Mouse (Mus musculus): ENCODE measurements around the gene Cryba4.
A peak's percentile ranks its signal among the peaks of the same experiment; 100 is the strongest.

Gene Cryba4

DNA sequence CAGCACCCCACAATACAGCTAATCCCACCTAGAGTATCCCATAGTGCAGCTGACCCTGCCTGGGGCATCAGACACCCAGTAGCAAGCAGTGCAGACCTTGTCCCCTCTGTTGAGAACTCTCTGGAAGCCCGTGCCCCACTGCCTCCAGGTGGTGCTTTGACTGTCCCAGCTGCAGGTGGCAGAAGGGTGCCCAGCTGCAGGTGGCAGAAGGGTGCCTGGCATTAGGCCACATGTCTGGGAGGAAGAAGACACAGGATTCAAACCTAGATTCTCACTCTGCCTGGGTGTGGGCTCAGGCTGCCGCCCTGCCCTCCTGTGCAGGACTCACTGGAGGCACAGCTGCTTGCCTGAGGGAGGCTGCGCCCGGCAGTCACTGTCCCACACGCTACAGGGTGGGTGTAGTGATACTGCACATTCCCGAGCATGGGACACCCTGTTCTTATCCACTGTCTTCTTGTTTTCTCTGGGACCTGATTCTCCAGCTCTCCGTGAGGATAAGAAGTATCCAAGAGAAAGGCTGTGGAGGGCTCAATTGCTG, 33.3 kb upstream of the Cryba4 start:
- DNase-seq (ENCODE audit: low spot score), result no peak

DNA sequence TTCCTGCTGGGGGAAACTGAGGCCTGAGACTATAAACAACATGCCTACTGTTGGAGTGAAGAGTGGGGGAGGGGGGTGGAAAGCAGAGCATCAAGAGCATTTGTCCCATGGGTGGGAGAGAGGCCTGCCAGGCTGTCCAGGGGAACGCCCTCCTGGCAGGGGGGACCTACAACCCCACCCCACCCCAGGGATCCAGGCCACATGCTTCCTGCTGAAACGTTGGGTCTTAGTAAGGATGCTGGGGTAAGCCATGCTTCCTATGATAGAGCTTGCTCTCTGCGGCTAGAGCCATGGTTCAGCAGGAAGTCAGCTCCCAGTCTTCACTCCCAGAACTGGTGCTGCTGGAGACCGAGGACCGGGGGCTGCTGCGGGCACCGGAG, 31.9 kb upstream of the Cryba4 start:
- DNase-seq (ENCODE audit: low spot score), result no peak

DNA sequence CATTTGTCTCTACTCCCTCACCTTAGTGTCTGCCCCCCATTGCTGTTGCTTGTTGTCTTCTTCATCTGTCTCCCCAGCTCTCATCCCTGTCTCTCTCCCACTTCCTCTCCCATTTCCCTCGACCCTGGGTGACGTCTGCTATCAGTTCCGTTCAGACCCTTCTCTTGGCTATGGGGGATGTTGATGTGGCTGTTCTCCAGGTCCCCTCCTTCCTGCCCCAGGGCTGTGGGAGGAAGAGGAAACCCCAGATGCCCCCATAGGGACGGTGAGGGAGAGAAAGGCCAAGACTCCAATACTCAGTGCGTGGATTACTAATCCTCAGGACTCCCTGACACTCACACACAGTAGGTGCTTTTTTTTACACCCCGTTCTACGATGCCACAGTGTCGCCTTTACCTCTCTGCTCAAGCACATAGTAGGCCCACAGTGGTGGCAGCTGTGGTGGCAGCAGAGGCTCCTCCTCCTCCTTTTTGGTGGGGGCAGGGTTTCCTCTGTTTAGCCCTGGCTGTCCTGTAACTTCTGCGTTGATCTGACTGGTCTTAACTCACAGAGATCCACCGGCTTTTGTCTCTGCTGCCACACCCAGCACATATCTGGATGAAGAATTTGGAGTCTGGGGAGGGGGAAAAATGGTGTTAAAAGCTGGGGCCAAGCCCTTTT, 31.4 kb upstream of the Cryba4 start:
- no peak for DNase-seq (ENCODE audit: low spot score)

DNA sequence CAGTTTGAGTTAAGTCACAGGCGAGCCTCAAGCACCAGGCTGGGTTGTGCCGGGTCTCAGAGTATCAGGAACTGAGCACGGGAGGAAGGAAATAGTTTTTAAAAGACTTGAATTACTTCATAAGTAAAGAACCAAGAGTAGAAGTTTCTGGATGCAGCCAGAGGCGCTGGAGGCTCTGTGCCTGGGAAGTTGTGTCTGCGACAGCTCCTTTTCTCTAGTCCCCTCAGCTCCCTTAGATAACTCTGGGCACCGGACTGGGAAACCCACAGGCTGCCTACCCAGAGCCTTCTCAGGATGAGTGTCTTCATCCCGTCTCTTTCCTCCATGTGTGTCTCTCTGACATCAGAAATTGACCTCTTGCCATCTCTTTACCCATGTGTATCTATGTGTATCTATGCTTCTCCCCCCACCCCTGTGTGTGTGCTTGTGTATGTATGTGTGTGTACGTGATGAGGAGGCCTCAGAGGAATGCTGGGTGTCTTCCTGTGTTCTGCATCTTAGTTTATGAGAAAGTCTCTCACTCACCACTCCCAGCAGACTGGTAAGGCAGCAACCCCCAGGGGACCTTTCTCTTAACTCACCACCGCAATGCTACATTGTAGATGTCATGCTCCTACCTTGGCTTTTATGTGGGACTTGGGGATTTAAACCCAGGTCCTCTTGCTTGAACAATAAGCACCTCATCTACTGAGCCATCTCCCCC, 30.6 kb upstream of the Cryba4 start:
- DNase-seq (ENCODE audit: low spot score), result no peak

DNA sequence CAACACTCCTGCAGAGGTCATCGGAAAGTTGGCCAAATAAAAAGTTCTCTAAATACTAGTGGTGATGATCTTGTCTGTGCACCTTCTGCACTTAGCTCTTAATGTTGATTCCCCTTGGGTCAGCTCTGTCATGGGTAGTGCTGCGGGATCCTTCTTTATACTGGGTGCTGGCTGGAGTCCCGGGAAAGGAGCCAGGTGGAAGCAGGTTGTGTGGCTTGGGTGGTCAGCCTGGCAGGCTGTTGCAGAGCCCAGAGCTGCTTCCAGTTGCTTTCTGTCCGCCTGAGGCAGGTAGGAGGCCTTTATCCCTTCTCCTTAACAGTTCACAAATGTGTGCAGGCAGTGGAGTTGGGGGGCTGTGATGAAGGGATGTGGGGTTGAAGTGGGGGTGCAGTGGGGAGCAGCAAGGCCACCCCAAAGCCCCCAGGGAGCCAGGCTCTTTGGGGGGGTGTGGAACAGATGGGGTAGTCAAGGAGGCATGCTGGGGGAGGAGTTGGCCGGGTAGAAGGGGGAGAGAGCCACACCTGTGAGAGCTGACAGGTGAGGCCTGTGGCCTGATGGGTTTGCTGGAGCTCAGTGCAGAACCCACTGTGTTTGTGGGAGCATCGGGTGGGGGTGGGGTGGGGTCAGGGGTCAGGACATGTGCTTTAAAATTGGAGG, 29.9 kb upstream of the Cryba4 start:
- DNase-seq (ENCODE audit: low spot score), result no peak

DNA sequence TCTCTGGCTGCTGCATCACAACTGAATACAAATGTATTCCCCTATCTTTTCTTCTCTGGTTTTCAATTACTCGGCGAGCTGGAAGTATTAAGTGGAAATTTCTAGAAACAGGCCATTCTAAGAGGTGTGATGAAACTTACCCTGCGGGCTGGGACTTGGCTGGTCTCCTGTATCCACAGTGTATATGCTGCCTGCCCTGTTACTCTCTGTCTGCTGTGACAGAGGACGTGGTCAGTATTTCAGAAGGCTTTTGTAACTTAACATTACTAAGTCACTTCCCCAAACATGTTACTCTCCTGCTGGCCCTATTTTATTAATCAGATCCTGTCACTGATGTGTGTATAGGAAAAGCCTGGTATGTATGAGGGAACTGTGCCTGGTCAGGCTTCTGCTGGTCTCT, 29.4 kb upstream of the Cryba4 start:
- DNase-seq (ENCODE audit: low spot score), result no peak

DNA sequence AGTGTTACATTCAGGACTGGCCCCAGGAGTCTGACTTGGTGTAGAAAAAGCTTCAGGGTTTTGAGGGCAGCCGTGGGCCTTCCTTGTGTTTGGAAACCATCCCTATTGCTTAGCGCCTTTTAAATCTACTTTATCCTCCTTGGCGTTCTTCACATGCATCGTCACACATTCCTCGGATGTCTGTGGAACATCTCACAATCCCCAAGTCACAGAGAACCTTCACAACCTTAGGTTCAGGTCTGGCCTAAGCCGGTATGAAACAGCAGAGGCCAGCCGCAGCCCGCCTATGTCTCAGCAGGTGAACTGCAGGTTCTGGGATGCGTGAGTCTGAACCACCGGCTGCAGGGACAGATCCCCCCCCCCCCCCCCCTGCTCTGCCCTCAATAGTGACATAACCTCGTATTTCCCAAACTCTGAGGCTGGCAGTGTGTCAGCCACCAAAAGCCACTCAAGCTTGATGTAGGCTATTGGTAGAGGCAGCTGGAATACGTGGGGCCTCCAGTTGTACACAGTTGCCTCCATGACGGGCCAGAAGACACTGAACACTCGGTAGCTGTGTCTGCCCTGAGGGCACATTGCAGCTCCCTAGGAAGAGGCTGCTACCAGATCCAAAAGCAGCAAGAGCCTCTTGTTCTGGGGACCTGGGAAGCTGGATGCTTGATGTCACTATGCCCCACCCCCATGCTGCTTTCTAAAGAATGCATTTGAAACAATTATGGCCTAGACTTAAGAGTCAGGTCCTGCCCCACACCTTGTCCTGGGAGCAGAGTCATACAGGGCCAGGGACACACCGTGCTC, 28.7 kb upstream of the Cryba4 start:
- DNase-seq (ENCODE audit: low spot score), result no peak

DNA sequence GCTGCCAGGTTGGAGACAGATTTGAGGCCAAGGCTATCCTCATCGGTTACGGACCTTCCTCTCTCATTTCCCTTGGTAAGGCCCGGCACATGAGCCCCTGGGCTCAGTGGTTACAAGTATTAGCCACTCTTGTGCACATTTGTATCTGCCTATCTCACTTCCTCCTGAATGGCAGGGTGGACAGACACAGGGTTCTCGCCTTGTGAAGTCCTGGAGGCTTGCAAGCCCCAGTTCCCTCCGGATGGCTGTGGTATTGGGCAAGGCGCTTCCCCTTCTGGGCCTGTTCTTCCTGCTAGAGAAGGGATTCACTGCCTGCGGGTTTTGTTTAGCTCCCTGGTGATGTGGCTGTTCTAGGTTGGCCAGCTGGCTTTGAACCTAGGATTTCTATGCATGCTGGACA, 27.8 kb upstream of the Cryba4 start:
- DNase-seq (ENCODE audit: low spot score), result no peak

DNA sequence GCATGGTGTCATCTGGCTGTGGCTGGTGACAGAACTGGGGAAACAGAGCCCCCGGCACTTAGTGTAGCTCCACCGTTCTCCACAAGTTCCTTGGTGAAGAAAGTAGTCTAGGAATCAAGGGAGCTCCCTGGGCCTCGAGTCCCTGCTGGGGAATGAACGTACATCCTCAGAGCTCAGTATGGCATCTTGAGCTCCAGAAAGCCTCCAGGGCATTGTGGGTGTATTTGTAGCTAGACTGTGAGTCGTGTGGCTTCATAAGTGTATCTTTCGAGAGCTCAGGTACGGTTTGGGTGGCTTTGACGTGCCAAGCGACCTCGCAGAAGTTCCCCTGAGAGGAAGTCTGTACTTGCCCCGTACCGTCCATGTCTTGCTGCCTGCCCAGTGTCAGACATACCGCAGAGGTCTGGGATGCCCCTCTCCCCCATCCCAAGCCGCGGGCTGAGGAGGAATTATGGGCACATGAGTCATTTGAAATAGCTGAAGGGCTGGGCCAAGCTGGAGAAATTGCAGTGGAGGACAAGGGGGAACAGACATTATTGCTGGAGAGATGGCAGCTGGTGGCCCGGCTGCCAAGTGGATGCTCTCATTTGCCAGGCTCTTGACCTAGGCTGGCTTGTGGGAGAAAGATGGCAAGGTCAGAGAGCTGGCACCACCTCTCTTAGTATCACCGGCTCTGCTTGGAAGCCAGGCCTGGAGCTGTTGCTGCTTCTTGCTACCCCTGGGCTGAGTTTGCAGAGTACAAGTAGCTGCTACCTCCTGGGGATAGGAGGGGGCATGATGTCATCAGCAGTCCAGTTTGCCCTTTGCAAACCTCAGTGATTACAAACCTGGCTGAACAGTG, 27.1 kb upstream of the Cryba4 start:
- DNase-seq (ENCODE audit: low spot score), result no peak

DNA sequence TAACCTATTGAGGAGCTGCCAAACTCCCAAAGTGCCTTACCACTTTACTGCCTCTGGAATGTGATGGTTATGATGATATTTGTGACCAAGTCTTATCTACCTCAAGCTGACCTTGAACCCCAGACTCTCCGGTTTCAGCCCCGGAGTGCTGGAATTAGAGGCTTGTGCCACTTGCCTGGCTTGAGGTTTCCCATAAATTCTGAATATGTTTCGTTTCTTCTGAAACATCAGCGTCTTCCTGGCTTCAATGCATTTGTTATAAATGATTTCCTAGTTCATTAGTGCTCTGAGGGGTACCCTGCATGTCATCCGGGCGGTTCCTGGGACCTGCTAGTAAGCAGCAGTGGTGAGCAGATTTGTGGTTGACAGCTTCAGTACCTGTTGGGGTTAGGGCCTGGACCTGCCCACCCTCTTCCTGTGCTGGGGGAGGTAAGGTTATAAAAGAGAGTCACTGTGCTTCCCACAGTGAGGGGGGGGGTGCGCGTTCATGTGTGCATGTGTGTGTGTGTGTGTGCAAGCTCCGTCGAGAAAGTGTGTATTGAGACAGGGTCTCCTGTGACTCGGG, 25.7 kb upstream of the Cryba4 start:
- DNase-seq (ENCODE audit: low spot score), result no peak

DNA sequence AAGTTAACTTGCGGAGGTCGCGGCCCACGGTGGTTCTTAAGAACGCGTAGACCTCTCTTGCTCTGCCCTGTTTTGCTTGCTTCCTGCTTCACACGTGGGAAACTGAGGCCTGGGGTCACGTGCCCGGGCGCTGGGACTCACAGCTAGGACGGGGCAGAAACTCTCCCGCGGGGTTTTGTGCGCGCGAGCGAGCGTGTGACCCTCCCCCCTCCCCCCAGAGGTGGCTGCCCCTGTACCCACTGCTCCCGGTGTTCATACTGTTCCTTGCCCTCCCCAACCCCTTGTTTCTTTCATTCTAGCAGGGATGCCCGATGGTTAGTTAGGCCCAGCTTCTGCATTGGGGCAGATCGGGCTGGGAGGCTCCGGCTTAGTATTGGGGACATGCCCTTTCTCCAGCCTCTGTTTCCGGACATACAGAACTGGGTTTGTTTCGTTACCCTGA, 24.6 kb upstream of the Cryba4 start:
- DNase-seq (ENCODE audit: low spot score), result no peak

DNA sequence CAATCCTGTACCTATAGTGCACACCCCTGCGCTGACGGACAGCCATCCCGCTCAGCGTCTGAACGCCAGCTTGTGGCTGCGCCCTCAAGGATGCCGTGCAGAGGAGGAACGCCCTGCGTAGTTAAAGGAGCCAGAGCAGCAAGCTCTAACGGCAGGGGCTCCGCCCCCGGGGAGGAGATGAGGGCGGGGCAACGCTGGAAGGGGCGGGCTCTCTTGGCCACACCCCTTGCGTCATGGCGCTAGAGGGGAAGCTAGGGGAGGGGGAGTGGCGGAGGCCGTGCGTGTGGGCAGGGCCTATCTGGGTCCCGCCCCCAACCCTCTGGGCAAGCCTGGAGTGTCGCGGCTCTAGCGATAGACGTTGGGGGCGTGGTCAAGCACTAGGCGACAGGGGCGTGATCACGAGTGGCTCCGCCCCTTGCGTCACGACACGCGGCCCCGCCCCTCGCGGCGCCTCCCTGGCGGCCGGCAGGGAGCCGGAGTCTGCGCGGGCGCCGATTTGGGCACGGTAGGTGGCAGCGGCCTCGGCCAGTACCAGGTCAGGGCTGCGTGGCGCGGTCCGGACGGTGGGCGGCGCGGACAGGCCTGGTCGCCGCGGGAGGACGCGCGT, 24.1 kb upstream of the Cryba4 start, which contains the start of gene Tpst2:
Tpst2 (plus strand) TSS at position 425 of the 607 bp plus-strand sequence.
- DNase-seq (ENCODE audit: low spot score), result peak; percentile 100

DNA sequence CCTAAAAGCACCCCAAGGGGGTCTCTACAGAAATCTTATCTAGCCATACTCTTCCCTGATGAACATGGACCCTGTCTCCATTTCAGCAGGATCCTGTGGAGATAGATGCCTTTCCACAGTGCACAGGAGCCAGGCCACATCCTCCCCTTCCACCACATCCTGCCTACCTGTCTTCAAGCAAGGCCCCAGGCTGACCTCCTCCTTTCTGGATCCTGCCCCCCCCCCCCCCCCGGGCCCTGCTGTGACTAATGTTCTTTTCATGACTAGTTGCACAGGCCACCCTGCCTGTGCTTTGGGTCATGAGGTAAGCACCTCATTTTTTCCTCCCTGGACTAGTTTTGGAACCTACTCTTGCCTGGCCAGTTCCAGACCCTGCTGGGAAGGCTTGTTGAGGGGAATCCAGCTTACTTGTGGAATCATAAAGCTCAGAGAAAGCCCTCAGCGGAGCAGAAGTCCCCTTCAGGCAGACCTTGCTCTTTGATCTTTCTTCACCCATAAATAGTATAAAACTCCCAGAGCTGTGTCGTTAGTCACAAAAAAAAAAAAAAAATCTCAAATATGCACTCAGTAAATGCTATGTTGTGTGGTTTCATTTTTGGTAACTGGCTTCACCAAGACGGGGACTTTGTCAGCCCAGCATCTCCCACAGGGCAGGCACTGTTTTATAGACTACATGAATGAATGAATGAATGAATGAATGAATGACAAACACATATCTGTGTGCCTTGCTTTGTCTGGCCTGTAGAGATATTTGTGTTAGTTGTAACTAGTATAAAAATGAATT, 22.9 kb upstream of the Cryba4 start:
- no peak for DNase-seq (ENCODE audit: low spot score)

DNA sequence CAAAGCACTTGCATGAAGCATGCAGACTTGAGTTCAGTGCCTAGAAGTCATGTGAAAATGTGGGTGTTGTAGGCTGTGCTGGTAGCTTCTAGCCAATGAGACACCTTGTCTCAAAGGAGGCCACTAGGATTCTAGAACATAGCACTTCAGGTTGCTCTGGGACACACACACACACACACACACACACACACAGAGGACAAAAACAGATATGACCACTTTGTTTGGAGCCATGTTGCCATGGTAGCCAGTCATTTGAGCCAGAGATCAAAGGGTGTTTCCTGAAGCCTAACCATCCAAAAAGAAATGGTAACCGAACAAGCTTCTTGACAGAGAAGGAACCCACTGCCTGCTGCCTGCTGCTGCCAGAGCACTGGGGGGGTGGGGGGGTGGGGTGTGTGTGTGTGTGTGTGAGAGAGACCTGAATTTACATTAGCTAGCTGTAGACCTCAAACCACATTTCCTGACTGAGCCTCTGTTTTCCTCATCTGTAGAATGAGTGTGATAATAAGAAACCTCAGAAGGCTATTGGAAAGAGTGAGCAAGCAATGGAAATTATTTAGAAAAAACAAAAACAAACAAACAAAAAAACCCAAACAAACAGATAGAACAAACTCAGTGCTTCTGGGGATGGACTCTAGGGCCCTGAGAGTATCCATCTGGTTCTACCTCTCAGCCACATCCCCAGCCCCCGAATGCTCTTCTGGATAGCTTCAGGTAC, 21.6 kb upstream of the Cryba4 start:
- no peak for DNase-seq (ENCODE audit: low spot score)

DNA sequence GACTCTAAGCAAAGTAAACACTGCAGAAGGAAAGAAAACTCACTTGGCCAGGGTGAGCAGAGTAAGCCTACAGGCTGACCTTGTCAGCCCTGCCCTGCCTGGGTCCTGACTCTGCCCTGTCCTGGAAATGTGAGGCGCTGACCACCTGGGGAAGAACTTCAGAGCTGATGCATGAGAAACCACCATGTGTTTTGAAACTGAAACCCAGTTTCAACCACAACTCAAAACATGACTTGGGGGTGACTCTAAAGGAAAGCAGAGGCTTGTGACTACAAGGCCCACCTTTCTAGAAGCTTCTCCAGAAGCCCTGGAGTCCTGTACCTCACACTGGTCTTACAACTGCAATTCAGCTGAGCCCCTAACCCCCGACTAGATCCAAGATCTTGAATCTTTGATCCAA, 20.6 kb upstream of the Cryba4 start:
- DNase-seq (ENCODE audit: low spot score), result no peak

DNA sequence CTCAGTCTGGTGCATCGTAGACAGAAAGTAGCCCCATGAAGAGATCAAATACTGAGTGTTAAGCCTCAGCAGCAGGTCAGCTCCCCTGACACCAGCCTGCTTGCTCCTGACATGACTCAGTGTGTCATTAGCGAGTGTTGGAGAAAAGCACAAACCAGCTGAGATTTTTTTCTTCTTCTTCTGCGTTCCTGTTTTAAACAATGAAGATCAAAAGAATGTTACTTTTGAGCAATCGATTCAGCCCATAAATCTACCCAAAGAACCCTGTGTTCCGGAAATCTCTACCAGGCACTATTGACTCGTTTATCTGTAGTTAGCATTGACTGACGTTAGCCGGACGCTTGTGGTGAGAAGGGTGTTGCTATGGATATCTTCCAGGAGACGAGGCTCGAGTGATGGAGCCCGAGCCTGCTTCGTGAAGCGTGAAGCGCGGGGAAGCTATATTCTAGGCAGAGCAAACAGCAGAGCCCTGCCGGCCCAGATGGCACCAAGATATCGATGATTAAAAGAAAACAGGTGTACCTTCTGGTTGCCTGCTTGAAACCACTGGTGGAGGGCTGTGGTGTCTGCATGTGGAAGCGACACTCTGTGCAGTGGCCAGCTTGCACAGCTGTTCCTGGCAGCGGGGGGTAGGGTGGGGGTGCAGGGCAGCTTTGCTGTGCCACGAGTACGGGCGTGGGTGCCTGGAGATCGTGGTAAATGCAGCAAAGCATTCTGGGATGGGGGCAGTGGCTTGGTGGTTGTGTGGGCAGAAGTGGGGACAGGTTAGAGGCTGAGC, 18.6 kb upstream of the Cryba4 start:
- no peak for DNase-seq (ENCODE audit: low spot score)

DNA sequence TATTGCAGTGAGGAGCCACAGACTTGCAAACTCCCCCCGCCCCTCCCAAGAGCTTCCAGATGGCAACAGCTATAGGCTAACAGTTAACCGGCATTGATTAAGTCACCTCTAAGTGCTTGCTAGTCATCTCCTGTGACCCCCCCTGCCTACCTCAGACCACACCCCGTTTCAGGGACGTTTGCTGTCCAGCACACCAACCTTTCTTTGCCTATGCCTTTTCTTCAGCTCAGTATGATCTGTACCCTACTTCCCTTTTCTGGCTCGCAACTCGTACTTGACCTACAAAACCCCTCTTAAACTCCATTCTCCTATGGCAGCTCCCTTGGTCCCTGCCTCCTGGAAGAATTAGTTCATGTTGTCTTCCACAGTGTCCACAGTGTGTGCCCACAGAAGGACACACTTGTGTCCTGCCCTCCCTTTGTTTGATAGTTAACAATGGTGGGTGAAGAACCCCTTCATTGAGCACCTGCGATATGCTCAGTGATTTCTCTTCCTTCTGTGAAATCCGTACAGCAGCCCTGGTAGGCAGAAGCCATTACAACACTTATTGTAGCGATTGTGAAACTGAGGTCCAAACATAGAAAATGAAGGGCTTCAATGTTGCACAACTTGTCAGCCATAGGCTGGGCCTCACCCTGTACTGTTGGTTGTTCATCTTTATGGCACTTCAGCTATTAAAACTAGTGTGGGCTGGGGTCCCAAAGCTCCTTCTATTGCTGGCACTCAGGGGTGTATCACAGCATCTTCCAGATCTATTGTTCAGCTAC, 13.9 kb upstream of the Cryba4 start:
- no peak for DNase-seq (ENCODE audit: low spot score)

DNA sequence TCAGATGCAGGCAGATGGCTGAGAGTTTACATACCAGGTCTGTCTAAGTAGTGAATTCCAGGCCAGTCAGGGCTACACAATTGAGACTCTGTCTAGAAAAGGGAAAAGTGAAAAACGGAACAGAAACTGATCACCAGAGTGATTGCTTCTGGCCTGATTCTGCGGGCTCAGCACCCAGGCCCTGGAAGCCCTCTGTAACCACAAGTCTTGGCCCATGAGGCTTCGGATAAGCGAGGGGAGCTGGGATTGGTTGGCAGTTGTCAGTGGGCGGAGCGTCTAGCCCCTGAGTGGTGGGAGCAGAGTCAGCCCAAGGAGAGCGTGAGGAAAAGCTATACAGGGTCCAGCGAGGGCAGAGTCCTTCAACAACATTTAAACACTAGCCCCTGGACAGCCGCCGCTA, 13.2 kb upstream of the Cryba4 start:
- no peak for DNase-seq (ENCODE audit: low spot score)

Measured in spleen, adult 12 weeks (tissue).